Mouse (Mus musculus) telencephalon, adult 2 months (tissue): ENCODE measurements around the gene Glod4.

ENCODE experiments used
- DNase-seq: peaks from one replicate; pipeline ENCODE4 v3.0.0-alpha.2; 2011; ENCODE audit warnings: low read depth, low spot score

Glod4 gene

GRCm38 (mm10) chr11:76085898-76086591 lies 157.5 kb downstream of the Glod4 start:
- no peak for DNase-seq

DNA sequence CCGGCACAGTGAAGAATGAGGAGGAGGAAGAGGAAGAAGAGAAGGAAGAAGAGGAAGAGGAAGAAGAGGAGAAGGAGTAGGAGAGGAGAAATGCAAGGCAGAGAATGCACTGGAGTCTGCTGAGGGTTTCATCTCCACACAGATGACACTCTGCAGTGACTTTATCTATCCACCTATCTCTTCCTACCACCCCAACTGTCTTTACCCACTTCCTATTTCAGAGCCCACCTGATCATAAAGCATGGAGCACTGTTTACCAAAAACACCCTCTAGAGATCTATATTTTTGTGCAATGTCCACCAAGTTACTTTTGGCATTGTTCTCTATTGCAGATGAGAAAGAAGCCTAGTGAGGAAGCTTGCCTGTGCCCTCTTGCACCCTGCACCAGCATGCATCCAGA lies 158.6 kb downstream of the Glod4 start:
- no peak for DNase-seq

DNA sequence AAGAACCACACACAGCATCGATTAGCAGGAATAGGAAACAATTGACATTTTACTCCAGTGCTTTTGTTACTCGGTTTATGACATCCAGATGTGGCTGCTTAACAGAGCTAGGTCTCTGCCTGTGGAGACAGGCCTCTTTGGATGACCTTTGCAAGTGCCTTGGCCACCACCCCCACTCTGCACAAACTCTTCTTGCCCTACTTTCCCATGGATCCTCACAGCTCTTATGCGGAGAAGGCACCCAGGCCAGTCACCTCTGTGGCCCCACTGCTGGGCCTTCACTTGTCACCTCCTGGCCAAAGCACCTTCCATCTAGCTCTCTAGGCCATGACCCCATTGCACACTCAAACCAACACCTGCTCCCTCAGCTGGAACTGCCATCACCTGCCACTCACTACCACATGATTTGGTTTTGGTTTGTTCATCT lies 159.6 kb downstream of the Glod4 start:
- DNase-seq: no peak

GRCm38 (mm10) chr11:76081048-76081640 lies 162.4 kb downstream of the Glod4 start:
- no peak for DNase-seq

GRCm38 (mm10) chr11:76080293-76080692 lies 163.2 kb downstream of the Glod4 start:
- no peak for DNase-seq

- DNase-seq: no peak
These were observed 166.2 kb downstream of the Glod4 start for GRCm38 (mm10) chr11:76077341-76077740.

DNA sequence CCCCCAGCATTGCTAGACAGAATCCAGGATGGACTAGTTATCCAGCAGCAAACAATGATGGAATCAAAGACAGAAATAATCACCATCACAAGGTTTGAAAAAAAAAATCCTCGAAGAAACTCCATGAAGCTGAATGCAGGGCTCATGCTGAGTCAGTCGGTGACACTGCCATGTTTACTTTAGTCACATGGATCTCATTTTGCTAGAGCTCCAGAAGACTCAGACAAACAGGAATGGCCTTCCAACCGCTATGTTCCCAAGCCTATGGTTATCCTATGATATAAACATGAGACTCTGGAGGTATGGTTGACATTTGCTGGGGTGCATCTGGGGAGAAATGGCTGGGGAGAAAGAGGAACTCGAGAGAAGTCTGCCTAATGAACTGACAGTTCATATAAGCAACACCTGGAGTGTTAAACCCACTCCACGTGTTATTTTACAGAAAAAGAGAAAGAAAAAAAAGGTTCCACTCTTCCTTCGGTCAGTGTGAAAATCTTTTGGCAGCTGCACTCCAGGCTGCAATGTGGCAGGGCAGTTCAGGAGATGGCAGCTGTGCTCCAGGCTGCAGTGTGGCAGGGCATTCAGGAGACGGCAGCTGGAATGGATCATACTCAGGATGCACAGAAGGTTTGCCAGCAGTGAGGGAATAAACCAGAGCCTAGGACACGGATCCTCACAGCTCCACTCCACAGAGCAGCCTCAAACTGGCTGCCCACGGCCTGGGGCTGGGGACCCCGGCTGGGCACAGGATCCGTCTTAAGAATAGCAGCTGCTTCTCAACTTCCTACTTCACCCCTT lies 169.0 kb downstream of the Glod4 start:
- DNase-seq: no peak
